Mouse (Mus musculus) heart, embryonic 14.5 days (tissue): Measurements from ENCODE around the gene Ugt1a6a. TPM values are rescaled to one million over a fixed set of nuclear protein-coding genes. Genes with fewer than 3 reads are reported as not detected.
"Not testable (repeated sequence)": the region's sequence is repeated elsewhere in the genome, so short reads cannot be mapped to it uniquely, and the experiment has no call there.

Experiments used
- ATAC-seq: fragments of 200-750 bp; cut with Nextera tagmentation; 2 replicates; pipeline ENCODE4 v1.8.0; 2017; ENCODE audit warnings: low read depth, moderate TSS enrichment; ENCODE audit not compliant: insufficient number of reproducible peaks, insufficient read depth, low FRiP score
- H3K27ac ChIP-seq, 2 experiments: fragments of 200-500 bp in 1 of 2; fragments of 300-500 bp in 1 of 2; sonication (generic) in 1 of 2; replicated peaks in 1 of 2; 2 replicates each; pipeline ENCODE4 v1.5.1; 2012 to 2014; ENCODE audit warnings: low read depth in 2 of 2, low read length in 2 of 2, control low read depth in 1 of 2, mild to moderate bottlenecking in 1 of 2, mixed read lengths in 1 of 2; ENCODE audit not compliant: control insufficient read depth in 1 of 2, insufficient read depth in 1 of 2
- H3K27me3 ChIP-seq: fragments of 300-500 bp; sonication (generic); 2 replicates; pipeline ENCODE4 v1.6.1; 2014; ENCODE audit warnings: mild to moderate bottlenecking, low read length, control low read depth; ENCODE audit not compliant: control insufficient read depth, insufficient read depth
- H3K36me3 ChIP-seq: fragments of 300-500 bp; sonication (generic); 2 replicates; pipeline ENCODE4 v1.6.1; 2014; ENCODE audit warnings: mild to moderate bottlenecking, control low read depth, low read length, mixed read lengths; ENCODE audit not compliant: control insufficient read depth, insufficient read depth
- H3K4me1 ChIP-seq, 2 experiments: fragments of 200-500 bp in 1 of 2; fragments of 300-500 bp in 1 of 2; sonication (generic) in 1 of 2; 2 replicates each; pipeline ENCODE4 v1.6.1; 2012 to 2014; ENCODE audit warnings: low read length in 2 of 2, control low read depth in 1 of 2, mixed read lengths in 1 of 2; ENCODE audit not compliant: control insufficient read depth in 2 of 2, insufficient read depth in 2 of 2
- H3K4me2 ChIP-seq: fragments of 300-500 bp; sonication (generic); 2 replicates; pipeline ENCODE4 v1.6.1; 2014; ENCODE audit warnings: mild to moderate bottlenecking, low read length
- H3K4me3 ChIP-seq, 2 experiments: fragments of 200-500 bp in 1 of 2; fragments of 300-500 bp in 1 of 2; sonication (generic) in 1 of 2; 2 replicates each; pipeline ENCODE4 v1.5.1; 2012 to 2014; ENCODE audit warnings: low read length in 2 of 2, mild to moderate bottlenecking in 2 of 2, control low read depth in 1 of 2, low read depth in 1 of 2, moderate library complexity in 1 of 2; ENCODE audit not compliant: control insufficient read depth in 1 of 2, insufficient read depth in 1 of 2
- H3K9ac ChIP-seq: fragments of 300-500 bp; sonication (generic); 2 replicates; pipeline ENCODE4 v1.6.1; 2014; ENCODE audit warnings: mild to moderate bottlenecking, low read length
- H3K9me3 ChIP-seq: fragments of 300-500 bp; sonication (generic); 2 replicates; pipeline ENCODE4 v1.6.1; 2016; ENCODE audit warnings: low read length, control low read depth; ENCODE audit not compliant: control insufficient read depth
- WGBS: fragments of 180-500 bp; shearing (Covaris S2); extraction: QIAGEN DNeasy Blood & Tissue Kit; methylation state at CpG from one replicate; pipeline ENCODE4 v1.1.7; 2014; 5-methylcytosine and 5-hydroxymethylcytosine counted together
- polyA plus RNA-seq: library from polyadenylated mRNA; unstranded; fragments of >200 nt; fragmentation: Nextera tagmentation; extraction: Ambion mirVana; gene quantifications from 2 replicates; pipeline ENCODE4 v1.2.1, GENCODE M21; 2014

Ugt1a6a gene
- polyA plus RNA-seq, 1 experiment from 2014 or later: 0.53 TPM

DNA sequence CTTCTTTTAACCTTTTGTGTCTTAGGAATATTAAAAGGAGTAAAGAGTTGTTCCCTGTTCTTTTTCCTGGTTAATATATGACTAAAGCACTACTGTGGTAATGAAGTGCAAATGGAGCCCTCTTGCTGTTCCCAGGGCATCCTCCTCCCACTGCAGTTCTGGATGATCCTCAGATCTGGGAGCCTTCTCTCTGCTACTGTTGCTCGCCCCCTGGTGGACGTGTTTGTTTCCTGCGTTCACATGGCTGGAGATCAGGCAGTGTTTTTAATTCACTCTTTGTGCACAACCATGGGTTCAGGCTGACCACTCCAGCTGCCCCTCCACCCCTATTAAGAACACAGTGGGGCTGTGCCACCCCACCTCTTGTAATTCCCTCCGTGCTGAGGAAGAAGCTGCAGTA, 14.1 kb upstream of the Ugt1a6a start:
- not testable (repeated sequence) for H3K4me3 ChIP-seq, H3K4me1 ChIP-seq, H3K9me3 ChIP-seq, H3K9ac ChIP-seq, ATAC-seq, H3K36me3 ChIP-seq, H3K4me2 ChIP-seq, H3K27ac ChIP-seq, H3K27me3 ChIP-seq
- 9% methylated on average over 4 of the region's 4 CpGs for WGBS

DNA sequence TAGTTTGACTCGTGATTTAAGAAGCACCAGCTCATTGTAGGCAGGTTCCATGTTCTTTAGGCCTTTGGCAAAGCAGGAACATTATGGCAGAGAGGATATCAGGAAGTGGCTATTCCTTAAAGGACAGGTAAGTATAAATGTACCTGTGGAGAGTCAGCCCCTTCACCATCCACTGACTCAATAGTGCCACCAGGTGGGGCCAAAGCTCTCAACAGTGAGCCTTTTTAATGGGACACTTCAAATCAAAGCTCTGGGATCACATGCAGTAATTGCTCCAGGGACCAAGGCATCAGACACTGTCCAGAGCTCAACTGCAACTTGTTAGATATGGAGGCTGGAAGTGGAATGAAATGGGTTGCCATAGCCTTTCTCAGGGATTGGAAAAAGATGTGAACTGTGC, 13.1 kb upstream of the Ugt1a6a start:
- not testable (repeated sequence) for H3K9ac ChIP-seq, H3K4me3 ChIP-seq, H3K4me2 ChIP-seq, H3K36me3 ChIP-seq, ATAC-seq, H3K4me1 ChIP-seq, H3K27me3 ChIP-seq, H3K9me3 ChIP-seq, H3K27ac ChIP-seq
- WGBS: no CpG with 5 or more reads among the region's 1 CpGs

DNA sequence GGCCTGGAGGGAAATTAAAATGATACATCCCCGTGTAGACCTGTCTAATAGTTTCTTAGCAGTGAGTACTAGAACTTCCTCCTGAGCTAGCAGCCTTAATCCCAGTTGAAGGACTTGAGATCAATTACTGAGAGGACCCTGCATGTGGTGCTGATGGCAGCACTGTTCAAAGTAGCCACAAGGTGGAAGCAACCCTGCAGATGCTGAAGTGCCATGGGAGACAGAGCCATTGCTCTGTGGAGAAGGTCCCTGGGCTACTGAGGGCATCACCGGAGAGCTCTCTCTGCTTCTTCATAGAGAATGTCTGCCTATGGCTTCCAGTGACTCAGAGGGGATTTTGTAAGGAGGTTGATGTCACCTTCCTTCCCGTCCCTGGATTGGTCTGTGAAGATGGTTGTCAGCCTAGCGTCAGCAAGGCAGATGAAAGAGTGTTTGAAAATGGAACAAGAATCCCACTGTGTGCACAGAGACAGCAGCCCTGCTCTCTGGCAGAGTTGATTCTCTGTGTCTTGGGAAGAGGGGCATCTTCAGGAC, 8.7 kb upstream of the Ugt1a6a start:
- 60% methylated on average over 4 of the region's 4 CpGs for WGBS

DNA sequence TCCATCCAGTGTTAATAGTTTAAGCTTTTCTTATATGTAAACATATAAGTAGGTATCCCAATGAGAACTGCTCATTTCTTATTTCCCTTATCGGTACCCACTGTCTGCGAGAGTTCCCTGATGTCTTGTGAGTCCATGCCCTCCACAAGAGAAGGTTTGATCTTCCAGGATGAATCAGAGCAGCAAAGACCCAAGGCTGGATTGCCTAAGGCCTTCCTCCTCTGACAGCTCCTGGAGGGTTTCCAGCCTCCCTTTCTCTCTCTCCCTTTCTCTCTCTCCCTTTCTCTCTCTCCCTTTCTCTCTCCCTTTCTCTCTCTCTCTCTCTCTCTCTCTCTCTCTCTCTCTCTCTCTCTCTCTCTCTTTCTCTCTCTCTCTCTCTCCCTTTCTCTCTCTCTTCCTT, 5.5 kb upstream of the Ugt1a6a start:
- H3K4me3 ChIP-seq, H3K9ac ChIP-seq, H3K9me3 ChIP-seq, H3K27me3 ChIP-seq, ATAC-seq, H3K36me3 ChIP-seq, H3K4me1 ChIP-seq, H3K4me2 ChIP-seq, H3K27ac ChIP-seq: not testable (repeated sequence)
- WGBS: 84% methylated on average over 2 of the region's 2 CpGs

More for the DNA sequence above, 8.7 kb upstream of the Ugt1a6a start:
- not testable (repeated sequence) for H3K4me2 ChIP-seq, H3K36me3 ChIP-seq, H3K27me3 ChIP-seq, H3K9me3 ChIP-seq, H3K4me3 ChIP-seq, H3K9ac ChIP-seq, H3K4me1 ChIP-seq, ATAC-seq, H3K27ac ChIP-seq

DNA sequence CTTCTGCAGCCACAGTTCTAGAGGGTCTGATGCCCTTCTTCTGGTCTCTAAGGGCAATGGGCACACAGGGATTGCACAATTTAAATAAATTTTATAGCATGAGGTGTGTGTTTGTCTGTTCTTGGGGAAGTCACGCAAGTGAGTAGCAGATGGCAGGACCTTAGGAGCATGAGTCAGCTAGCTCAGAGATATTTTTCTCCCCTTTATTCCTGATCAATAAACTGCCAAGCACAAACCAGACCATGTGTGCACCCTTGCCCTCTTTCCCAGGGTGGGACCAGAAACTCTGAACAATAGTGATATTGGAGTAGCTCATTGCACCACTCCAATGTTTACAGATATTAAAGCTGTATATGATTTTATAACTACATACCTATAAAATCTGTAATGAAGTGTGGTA, 4.4 kb upstream of the Ugt1a6a start:
- H3K9ac ChIP-seq, H3K27me3 ChIP-seq, H3K27ac ChIP-seq, ATAC-seq, H3K4me2 ChIP-seq, H3K4me3 ChIP-seq, H3K36me3 ChIP-seq, H3K9me3 ChIP-seq, H3K4me1 ChIP-seq: not testable (repeated sequence)
- 89% methylated on average over 1 of the region's 1 CpGs for WGBS

DNA sequence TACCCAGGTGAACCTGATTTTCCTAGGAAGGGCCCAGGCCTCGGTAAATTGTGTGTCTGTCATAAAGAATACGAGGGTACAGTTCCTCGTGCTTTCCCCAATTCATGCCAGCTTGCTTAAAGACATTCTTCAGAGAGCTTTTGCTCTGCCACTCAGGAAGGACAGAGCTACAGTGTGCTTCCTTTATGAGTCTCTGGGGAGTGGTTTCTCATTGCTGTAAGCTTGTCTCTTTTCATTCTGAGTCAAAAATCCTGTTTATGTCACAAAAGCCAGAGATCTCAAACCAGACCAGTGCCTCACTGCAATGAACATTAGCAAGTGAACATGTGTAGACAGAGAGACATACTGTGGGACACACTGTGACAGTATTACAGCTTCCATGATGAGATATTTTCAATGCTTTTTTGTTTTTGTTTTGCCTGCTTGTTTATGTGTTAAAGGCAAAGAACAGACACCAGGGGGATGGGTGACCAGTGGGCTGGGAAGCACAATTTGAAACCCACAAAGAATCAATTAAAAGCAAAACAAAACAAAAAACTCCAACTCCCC, 627 bp upstream of the Ugt1a6a start:
- ATAC-seq: no peak
- no peak overlapping the region for H3K27ac ChIP-seq
- WGBS: 59% methylated on average over 3 of the region's 3 CpGs

DNA sequence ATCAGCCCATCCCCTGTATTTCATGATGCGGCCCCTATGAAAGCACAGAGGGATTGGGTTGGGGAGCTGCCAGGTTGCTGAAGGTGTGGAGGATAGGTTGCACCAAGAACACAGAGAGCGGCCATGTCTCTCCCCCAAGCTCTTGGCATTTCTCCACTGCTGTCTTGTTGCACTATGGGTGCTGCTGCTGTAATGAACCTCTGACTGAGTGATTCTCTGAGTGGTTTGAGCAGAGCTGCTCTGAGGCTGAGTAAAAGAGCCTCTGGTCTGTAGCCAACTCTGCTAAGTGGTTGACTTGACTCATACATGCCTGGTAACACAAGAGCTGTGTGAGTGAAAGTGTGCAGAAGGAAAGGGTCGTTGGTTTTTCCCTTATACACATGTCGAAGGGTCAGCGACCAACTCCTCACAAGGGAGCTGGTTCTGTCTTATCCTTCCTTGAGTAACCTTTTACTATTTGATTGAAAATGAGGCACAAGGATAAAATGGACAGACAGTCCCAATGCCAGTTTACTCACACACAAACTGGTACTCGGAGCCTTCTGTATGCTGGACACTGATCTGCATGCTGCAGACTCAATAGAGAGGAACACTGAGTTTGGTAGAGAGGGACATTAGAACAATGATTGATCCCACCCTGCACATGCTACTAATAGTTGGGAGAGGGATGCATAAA, 758 bp downstream of the Ugt1a6a start:
- not testable (repeated sequence) for H3K27me3 ChIP-seq, H3K4me1 ChIP-seq, H3K9me3 ChIP-seq, ATAC-seq, H3K4me2 ChIP-seq, H3K4me3 ChIP-seq, H3K36me3 ChIP-seq, H3K9ac ChIP-seq, H3K27ac ChIP-seq
- WGBS: 70% methylated on average over 5 of the region's 6 CpGs

More for the DNA sequence above, 627 bp upstream of the Ugt1a6a start:
- Histone ChIP-seq H3K27me3 (no peaks in the 10 kb centered on the region), H3K9me3 (no peaks in the 10 kb centered on the region), H3K4me1 (no peaks in the 10 kb centered on the region), H3K4me2 (no peak overlapping the region), H3K4me3 (no peak overlapping the region), H3K36me3 (no peaks in the 10 kb centered on the region), H3K9ac (no peak overlapping the region)

DNA sequence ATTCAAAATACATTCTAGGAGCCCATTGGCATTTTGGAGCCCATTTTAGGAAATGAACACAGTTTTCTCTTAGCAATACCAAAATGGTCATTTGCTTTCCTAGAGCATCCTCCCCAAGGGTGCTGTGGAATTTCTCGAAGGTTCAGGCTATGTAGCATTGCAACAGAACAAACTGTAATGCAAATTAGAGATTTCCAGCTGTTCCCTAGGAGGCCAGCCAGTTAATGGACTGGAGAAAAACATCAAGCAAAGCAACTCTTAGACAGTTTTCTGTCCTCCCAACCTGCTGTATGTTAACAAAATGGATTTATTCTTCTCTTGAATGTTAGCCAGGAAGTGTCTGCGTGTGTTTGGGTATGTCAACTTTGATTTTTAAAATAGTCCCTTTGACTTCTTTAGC, 2.0 kb downstream of the Ugt1a6a start:
- Histone ChIP-seq H3K36me3 (no peaks in the 10 kb centered on the region), H3K4me2 (no peak overlapping the region), H3K9ac (no peak overlapping the region), H3K4me1 (no peaks in the 10 kb centered on the region), H3K9me3 (no peaks in the 10 kb centered on the region), H3K4me3 (no peak overlapping the region), H3K27me3 (no peaks in the 10 kb centered on the region), H3K27ac (no peak overlapping the region)
- 73% methylated on average over 2 of the region's 2 CpGs for WGBS
- no peak for ATAC-seq
